Mouse (Mus musculus): ENCODE data around the gene Lcn8. TPM values are rescaled to one million over a fixed set of nuclear protein-coding genes. Genes with fewer than 3 reads are reported as not detected.

Gene Lcn8
- total RNA-seq (2014; rRNA removed) (not detected in 2 replicates), polyA plus RNA-seq (2015; fragmentation: Nextera tagmentation; extraction: Ambion mirVana) (not detected in 2 replicates)

- H3K4me1 ChIP-seq (ENCODE audit: insufficient read depth), result no peaks in the 10 kb centered on the region
- TF ChIP-seq CTCF (IDR thresholded peaks at IDR 0.05; ENCODE audit: low read depth), result no peak
- no peak within 1 kb of the TSS for H3K9ac ChIP-seq
- no peak within 1 kb of the TSS for H3K4me2 ChIP-seq (ENCODE audit: low read depth)
- no peaks in the 10 kb centered on the region for H3K9me3 ChIP-seq (ENCODE audit: low read length)
- no peaks in the 10 kb centered on the region for H3K27me3 ChIP-seq (ENCODE audit: insufficient read depth, low read length)
- H3K27ac ChIP-seq (ENCODE audit: low read depth, low read length), result no peak within 1 kb of the TSS
- H3K4me3 ChIP-seq (ENCODE audit: low read depth, low read length), result no peak within 1 kb of the TSS
- H3K36me3 ChIP-seq (ENCODE audit: insufficient read depth), result no peaks in the 10 kb centered on the region
- ATAC-seq (no peak), DNase-seq (no peak)
- WGBS, result 85% methylated on average over 2 of the region's 2 CpGs
Measured at GRCm38 (mm10) chr2:25652902-25653301, at the start of gene Lcn8. Lcn8 (plus strand) TSS chr2:25653120.

- Histone ChIP-seq H3K9me3 (ENCODE audit: low read length) (no peaks in the 10 kb centered on the region), H3K4me2 (ENCODE audit: low read depth) (peak within 1 kb of the TSS; percentile 59), H3K9ac (peak within 1 kb of the TSS; percentile 69), H3K4me3 (ENCODE audit: low read depth, low read length) (peak within 1 kb of the TSS; percentile 66), H3K27me3 (ENCODE audit: insufficient read depth, low read length) (no peaks in the 10 kb centered on the region), H3K36me3 (ENCODE audit: insufficient read depth) (no peaks in the 10 kb centered on the region), H3K27ac (ENCODE audit: low read depth, low read length) (peak within 1 kb of the TSS; percentile 91), H3K4me1 (ENCODE audit: insufficient read depth) (peaks cover 16% of the 10 kb centered on the region; the same call in 1 of the 2 replicates)
- peak; percentile 97 for DNase-seq
- TF ChIP-seq CTCF (IDR thresholded peaks at IDR 0.05; ENCODE audit: low read depth), result no peak
- 1% methylated on average over 80 of the region's 80 CpGs for WGBS
- ATAC-seq, result peak; percentile 96
Measured at GRCm38 (mm10) chr2:25607761-25608622, 44.9 kb upstream of the Lcn8 start, which contains the start of gene Rabl6. Rabl6 (minus strand) TSS chr2:25608521.

DNA sequence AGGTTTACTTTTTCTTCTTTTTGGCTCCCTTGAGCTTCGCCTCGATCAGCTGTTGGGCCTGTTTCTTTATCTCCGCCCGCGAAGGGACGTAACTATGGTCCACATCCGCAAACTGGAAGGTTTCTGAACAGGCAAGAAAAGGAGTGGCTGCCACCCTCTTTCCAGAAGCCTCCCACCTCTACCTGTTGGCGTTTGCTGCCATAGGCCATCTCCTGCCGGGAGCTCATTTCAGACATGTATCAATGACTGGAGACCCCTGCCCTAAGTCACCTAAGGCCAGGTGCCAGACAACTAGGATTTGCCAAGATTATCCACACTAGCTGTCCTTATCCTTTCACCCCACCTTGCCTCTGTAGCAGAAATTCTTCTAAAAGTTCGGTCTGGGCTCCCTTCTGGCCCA is 44.2 kb upstream of the Lcn8 start:
- TF ChIP-seq CTCF (IDR thresholded peaks at IDR 0.05; ENCODE audit: low read depth), result no peak

DNA sequence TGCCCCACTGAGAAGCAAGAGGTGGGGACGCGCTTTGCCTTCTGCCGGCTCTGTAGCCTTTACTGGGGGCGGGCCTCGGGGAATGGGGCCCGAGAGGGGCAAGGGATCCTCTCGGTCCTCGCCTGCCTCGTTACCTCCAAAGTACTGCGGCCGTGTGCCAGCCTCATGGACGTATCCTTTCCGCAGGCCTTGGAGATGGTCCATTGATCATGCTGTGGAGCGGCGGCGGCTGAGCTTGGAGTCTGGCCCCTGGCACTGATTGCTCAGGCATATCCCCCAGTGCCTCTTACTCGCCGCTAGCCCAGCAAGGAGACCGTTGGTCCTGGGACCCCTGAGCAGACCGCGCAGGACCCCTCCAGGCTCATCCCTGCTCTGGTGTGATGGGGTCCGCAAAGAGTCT is 36.5 kb upstream of the Lcn8 start:
- ATAC-seq (no peak), DNase-seq (no peak)
- Histone ChIP-seq H3K4me1 (ENCODE audit: insufficient read depth) (peaks cover 4% of the 10 kb centered on the region; the same call in 1 of the 2 replicates), H3K27me3 (ENCODE audit: insufficient read depth, low read length) (peaks cover 19% of the 10 kb centered on the region), H3K9me3 (ENCODE audit: low read length) (no peaks in the 10 kb centered on the region), H3K4me2 (ENCODE audit: low read depth) (no peak overlapping the region), H3K27ac (ENCODE audit: low read depth, low read length) (no peak overlapping the region), H3K4me3 (ENCODE audit: low read depth, low read length) (no peak overlapping the region), H3K9ac (no peak overlapping the region), H3K36me3 (ENCODE audit: insufficient read depth) (no peaks in the 10 kb centered on the region)
- 20% methylated on average over 22 of the region's 22 CpGs for WGBS
- TF ChIP-seq CTCF (IDR thresholded peaks at IDR 0.05; ENCODE audit: low read depth), result no peak

More for the DNA sequence above, 44.2 kb upstream of the Lcn8 start:
- Histone ChIP-seq H3K9me3 (ENCODE audit: low read length) (no peaks in the 10 kb centered on the region), H3K36me3 (ENCODE audit: insufficient read depth) (no peaks in the 10 kb centered on the region), H3K27ac (ENCODE audit: low read depth, low read length) (peak overlapping the region; percentile 91), H3K4me1 (ENCODE audit: insufficient read depth) (peaks cover 16% of the 10 kb centered on the region; the same call in 1 of the 2 replicates), H3K27me3 (ENCODE audit: insufficient read depth, low read length) (no peaks in the 10 kb centered on the region), H3K9ac (peak overlapping the region; percentile 69; the same call in 1 of the 2 replicates), H3K4me3 (ENCODE audit: low read depth, low read length) (peak overlapping the region; percentile 66), H3K4me2 (ENCODE audit: low read depth) (peak overlapping the region; percentile 59)
- DNase-seq (no peak), ATAC-seq (no peak)
- 71% methylated on average over 10 of the region's 10 CpGs for WGBS

- H3K4me3 ChIP-seq (ENCODE audit: low read depth, low read length), result no peak within 1 kb of the TSS
Measured at GRCm38 (mm10) chr2:25617578-25617977, 35.3 kb upstream of the Lcn8 start, which contains the start of gene Ccdc183. Ccdc183 (minus strand) TSS chr2:25617678.

DNA sequence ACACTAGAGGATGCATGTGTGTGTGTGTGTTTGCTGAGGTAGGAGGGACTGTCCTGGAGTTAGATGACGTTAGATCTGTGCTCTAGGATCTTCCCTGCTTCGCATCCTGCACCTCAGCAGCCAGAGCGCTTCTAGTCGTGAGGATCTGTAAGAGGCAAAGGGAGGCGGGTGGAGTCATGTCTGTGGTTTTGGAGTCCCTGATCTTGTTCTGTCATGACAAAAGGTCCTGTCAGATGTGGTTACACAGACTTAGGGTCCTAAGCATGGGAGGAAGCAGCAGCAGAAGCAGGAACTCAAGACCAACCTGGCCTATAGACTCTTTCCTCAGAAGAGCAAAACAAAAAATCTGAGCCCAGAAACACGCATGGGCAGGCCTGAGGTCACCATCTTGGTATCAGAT is 32.5 kb upstream of the Lcn8 start:
- Histone ChIP-seq H3K9me3 (ENCODE audit: low read length) (no peaks in the 10 kb centered on the region), H3K9ac (no peak overlapping the region), H3K4me2 (ENCODE audit: low read depth) (no peak overlapping the region), H3K27ac (ENCODE audit: low read depth, low read length) (no peak overlapping the region), H3K27me3 (ENCODE audit: insufficient read depth, low read length) (peaks cover 13% of the 10 kb centered on the region), H3K36me3 (ENCODE audit: insufficient read depth) (no peaks in the 10 kb centered on the region), H3K4me3 (ENCODE audit: low read depth, low read length) (no peak overlapping the region), H3K4me1 (ENCODE audit: insufficient read depth) (peaks cover 4% of the 10 kb centered on the region; the same call in 1 of the 2 replicates)
- TF ChIP-seq CTCF (IDR thresholded peaks at IDR 0.05; ENCODE audit: low read depth), result no peak
- WGBS, result 79% methylated on average over 6 of the region's 6 CpGs
- ATAC-seq, result no peak
- no peak for DNase-seq

More at GRCm38 (mm10) chr2:25617578-25617977, 35.3 kb upstream of the Lcn8 start, which contains the start of gene Ccdc183:
- TF ChIP-seq CTCF (IDR thresholded peaks at IDR 0.05; ENCODE audit: low read depth), result no peak
- Histone ChIP-seq H3K27ac (ENCODE audit: low read depth, low read length) (no peak within 1 kb of the TSS), H3K4me1 (ENCODE audit: insufficient read depth) (peaks cover 4% of the 10 kb centered on the region; the same call in 1 of the 2 replicates), H3K9ac (no peak within 1 kb of the TSS), H3K36me3 (ENCODE audit: insufficient read depth) (no peaks in the 10 kb centered on the region), H3K4me2 (ENCODE audit: low read depth) (no peak within 1 kb of the TSS), H3K27me3 (ENCODE audit: insufficient read depth, low read length) (peaks cover 19% of the 10 kb centered on the region), H3K9me3 (ENCODE audit: low read length) (no peaks in the 10 kb centered on the region)
- DNase-seq (no peak), ATAC-seq (no peak)
- WGBS, result 81% methylated on average over 3 of the region's 3 CpGs

GRCm38 (mm10) chr2:25620852-25621228 is 32.1 kb upstream of the Lcn8 start:
- H3K9me3 ChIP-seq (ENCODE audit: low read length), result no peaks in the 10 kb centered on the region
- H3K9ac ChIP-seq, result no peak overlapping the region
- 86% methylated on average over 4 of the region's 4 CpGs for WGBS
- peaks cover 4% of the 10 kb centered on the region; the same call in 1 of the 2 replicates for H3K4me1 ChIP-seq (ENCODE audit: insufficient read depth)
- H3K4me2 ChIP-seq (ENCODE audit: low read depth), result peak overlapping the region; percentile 77
- peak overlapping the region; percentile 44; the same call in 1 of the 2 replicates for H3K4me3 ChIP-seq (ENCODE audit: low read depth, low read length)
- H3K36me3 ChIP-seq (ENCODE audit: insufficient read depth), result no peaks in the 10 kb centered on the region
- peaks cover 8% of the 10 kb centered on the region for H3K27me3 ChIP-seq (ENCODE audit: insufficient read depth, low read length)
- ATAC-seq, result no peak
- TF ChIP-seq CTCF (IDR thresholded peaks at IDR 0.05; ENCODE audit: low read depth), result no peak
- H3K27ac ChIP-seq (ENCODE audit: low read depth, low read length), result no peak overlapping the region
- no peak for DNase-seq
